Mouse (Mus musculus): ENCODE results near the gene Podxl.

DNA sequence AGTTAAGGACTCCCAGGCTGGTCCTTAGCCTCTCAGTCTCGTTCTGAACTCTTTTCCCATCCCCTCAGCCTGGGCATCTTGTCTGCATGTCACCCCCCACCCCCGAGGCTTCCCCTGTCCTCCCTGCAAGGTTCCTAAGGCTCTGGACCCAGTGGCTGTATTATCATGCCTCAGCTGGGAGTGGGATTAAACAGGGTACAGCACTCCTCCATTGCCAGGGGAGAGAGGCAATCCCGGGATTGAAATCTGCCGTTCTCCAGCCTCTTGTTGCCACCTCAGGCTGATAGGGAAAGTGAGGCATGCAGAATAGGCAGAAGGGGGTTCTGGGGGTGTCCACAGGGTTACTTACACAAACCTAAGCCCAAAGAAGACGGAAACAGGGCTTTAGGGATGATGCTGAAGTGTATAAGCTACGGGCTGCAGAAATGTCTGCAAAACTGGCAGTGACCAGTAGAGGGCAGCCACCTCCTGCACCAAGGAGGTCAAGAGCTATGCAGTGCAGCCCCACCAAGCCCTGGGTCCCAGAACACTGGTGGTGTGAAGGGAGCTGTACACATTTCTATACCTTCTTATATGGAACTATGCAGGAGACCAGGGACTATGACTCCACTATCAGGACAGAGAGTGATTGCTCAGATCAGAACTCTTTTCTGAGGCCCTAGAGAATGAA is 38.4 kb downstream of the Podxl start:
- no peak for TF ChIP-seq POLR2A (IDR thresholded peaks at IDR 0.05; ENCODE audit: borderline replicate concordance, low read depth, low read length)
- TF ChIP-seq CTCF (IDR thresholded peaks at IDR 0.05; ENCODE audit: low read depth, low read length): peak; percentile 74
